Mouse (Mus musculus) CD4-positive, CD25-positive, alpha-beta regulatory T cell, adult 2 months (primary cell): ENCODE measurements around the gene Phactr2.

Experiments used
- DNase-seq: peaks from one replicate; pipeline ENCODE4 v3.0.0-alpha.2; 2012; ENCODE audit warnings: low read depth, low spot score

The Phactr2 gene

DNA sequence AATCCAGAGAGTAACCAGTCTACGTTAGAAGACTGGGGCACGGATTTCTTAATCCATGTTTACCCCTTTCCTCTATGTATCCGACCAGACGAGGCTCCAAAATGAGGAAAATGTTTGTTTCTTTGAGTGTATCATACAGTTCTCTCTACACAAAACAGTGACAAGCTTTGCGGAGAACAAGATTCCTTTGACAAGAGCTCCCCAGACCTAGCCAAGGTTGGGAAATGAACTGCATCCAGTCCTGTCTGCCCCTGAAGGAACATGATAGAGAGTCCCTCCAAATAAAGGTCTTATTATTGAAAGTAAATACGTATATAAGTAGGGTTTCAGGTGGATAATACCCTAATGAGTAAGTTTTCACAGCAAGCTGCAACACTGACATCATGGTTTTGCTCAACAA, 199.1 kb downstream of the Phactr2 start:
- no peak for DNase-seq

DNA sequence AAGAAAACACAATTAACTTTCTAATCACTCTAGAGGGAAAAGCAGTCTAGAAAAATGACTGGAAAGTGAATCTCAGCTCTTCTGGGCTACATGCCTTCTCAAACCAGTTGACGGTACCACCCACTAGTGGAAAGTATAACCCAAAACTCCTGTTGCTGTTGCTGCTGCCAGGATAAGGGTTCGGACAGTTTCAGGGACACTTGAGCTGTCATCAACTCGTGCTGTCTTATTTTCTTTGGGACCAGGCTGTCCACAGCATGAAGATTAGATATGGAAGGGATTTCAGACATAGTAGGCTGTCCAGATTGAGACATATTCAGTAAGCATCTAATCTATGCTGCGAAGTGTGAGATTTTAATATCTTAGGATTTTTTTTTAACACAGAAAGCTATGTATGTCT, 199.5 kb downstream of the Phactr2 start:
- no peak for DNase-seq

DNA sequence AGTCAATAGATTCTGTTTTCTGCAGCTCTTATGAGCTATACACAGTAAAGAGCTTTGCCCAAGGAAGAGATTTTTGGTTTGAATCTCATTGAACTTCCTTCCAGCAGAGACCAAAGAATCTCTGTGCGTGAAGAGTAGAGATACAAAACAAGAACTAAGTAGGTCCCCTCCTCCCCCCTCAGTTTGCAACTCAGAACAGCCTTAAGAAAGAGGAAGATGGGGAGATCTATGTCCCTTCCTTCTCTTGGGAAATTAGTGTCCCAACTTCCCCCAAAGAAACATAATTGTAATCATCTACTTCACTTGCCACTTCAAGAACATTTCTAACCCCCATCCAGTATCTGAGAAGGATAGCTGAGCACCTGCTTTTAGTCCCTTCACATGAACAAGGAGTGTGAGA, 200.5 kb downstream of the Phactr2 start:
- DNase-seq, result no peak

DNA sequence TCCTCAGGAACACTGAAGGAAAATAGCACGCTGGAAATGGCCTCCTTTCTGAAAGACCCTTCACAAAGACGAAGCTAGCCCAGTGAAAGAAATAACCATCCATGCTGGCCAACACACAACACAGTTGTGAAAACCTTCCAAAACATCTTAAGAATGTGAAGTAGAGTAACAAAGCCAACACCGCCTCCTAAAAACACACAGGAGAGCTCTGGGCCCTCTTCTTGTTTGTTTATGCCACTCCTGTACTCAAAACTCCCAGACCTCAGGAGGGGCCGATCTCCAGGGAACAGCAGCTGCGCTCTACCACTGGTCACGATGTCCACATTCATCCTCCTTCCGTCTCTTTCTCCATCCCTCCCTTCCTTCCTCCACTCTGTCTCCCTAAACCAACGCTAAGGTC, 202.5 kb downstream of the Phactr2 start:
- DNase-seq, result no peak

DNA sequence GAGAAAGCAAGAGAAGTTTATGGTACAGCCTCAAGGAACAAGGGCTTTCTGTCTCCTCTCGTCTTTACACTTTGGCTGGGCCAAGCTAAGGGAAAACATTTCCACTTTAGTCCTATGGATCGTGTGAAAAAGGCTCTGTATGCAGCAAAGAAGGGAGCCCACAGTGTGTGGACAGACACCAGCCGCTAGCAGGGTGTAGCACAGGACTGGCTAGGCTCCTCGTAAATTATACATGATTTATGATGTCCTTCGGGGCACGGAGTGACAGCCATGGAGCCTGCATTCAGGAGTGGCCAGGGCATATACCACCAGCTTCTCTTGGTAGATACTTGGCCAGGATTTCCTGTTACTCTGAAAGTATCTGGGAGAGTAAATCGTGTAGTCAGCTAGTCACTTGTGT, 203.1 kb downstream of the Phactr2 start:
- no peak for DNase-seq

DNA sequence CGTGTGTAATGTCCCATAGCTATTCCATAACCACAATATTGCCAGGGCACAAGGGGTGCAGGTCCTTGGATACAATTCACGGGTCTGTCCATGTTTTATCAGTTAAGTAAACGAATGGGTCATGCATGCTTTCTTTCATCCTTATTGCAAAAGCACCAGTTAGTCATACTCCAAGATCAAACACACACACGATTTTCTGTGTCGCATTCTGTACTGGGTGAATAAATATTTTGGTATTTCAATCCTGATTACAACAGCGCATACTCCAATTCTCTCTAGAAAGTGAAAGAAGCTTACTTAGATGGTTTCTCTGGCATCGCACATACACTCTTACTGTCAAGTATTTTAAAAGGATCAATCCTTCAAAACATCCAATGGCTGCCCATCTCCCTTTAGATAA, 203.9 kb downstream of the Phactr2 start:
- no peak for DNase-seq

DNA sequence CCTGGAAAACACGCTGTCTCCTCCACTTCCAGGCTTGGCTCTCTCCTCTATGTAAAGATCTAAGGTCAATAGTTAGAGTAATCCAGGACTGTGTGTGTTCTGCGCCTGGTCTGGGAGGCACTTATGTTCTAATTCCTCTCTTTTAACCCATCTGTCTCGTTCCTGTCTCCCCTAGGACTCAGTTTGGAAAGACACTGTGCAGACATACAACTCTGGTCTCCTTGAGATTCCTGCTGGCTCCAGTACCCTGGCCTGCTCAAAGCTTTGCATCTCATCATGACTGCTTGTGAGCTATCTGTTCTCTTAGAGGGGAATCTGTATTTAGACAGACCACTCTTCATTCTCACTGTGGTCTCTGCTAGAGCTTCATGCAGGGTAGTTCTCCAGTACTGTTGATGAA, 215.0 kb downstream of the Phactr2 start:
- DNase-seq, result no peak

DNA sequence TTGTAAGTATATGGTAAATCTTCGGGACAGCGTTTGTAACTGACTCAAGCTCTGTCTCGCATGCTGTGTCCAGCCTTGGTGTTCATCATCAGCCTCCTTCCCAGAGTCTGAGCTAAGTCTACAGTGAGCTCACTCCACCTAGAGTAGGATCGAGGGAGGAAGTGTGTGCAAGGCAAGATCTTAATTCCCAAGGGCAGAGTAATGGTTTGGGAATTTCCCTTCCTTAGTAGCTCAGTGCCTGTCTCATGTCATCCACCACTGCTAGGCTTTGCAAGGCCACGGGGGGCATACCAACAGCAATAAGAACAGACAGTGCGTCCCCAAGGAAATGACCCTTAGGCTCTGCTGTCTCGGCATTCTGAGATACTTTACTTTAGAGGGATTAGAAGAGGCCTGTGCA, 218.0 kb downstream of the Phactr2 start:
- no peak for DNase-seq

DNA sequence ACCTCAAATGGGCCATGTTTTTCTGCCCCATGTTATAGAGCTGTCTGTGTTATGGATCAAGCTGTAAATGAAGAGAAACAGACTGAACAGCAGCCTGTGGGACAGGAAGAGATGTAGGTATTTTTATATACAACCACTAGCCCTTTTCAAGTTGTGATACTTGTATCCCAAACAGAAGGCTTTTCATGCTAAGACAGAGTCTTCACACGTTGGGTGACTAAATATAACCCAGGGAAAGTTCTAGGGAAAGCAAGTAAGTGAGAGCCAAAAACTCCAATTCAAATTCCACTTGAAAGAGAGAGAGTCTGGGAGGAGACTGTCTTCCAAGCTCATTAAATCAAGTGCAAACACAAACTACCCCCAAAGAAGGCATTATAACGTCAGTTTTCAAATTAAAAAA, 223.9 kb downstream of the Phactr2 start:
- DNase-seq, result no peak

DNA sequence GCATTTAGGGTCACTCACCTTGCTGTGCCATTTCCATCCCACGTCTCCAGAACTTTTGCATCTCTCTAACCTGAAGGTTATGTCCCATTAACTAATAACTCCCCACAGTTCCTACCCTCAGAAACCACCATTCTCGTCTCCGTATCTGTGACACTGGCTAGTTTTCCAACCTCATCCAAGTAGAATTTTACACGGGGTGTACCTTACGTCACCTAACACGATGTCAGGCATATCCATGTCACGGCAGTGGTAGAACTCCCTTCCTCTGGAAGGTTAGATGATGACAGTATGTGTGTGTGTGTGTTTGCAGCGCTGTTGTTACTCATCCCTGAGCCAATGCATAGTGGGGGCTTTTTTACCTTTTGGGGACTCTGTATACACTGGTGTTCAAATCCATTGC, 225.1 kb downstream of the Phactr2 start:
- no peak for DNase-seq

DNA sequence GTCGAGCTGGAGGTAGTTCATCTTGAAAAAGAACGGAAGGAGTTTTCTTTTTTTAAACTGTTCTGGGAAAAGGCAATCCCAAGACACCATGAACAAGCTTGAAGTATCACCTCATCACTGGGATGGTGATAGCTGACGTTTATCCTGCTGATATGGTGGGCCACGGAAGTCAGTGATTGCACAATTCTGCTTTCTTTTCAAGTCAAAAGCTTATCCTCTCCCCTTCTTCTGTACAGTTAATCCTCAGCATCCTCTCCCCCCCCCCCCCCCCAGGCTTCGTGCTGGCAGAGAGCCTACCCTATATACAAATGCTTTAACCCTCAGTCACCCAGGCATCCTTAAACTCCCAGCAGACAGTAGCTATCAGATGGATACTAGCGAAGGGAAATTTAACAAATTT, 228.5 kb downstream of the Phactr2 start:
- DNase-seq, result no peak

DNA sequence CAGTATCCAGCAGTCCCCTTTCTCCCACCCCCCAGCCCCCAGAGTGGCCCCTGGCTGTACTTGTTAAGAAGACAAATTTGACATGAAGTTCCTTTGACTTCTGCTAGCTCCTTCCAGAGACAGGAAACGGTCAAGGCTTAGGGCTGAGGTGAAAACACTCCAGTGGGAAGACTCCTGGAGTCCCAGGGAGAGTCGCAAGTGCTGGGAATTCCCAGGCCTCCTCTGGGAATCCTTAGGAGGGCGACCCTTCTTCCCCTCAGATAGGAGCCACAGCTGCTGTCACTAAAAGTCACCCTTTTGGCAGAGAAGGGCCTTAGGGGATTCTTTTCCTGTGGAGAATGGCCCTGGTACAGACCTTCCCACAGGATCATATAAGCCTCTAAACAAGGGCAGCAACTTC, 230.0 kb downstream of the Phactr2 start:
- DNase-seq, result no peak

DNA sequence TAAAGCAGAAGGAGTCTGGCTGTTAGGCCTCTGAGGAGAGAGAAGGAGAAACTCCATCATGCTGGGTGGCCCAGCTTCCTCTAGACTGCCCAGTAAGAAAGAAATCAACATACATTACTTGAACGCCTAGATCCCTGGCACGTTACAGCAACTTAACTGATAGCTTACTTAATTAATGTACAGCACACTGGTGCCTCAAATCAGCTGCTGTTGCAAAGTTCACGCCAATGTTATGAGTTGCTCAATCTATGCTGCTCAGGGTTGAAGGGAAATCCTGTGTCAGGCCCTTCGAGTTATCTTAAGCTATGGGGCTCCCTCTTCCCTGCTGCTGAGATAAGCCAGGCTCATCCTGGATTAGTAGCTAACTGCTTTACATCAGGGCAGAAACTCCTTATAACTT, 233.8 kb downstream of the Phactr2 start:
- DNase-seq, result no peak

DNA sequence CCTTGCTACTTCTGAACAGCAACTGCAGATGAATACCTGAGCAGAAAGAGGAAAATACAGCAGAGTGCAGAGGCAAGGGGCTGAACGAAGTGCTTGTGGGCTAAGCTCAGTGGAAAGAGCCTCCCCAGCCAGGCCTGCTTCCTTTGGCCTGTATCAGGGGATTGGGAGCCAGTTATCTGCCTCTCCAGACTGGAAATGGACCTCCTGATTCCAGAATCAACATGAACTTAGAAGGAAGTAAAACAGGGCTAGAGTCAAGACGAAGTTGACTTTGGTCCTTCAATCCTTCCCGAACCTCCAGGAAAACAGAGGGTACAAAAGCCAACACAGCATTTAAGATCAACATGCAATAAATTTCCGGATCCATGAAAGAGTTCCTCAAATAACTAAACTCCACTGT, 236.0 kb downstream of the Phactr2 start:
- no peak for DNase-seq

DNA sequence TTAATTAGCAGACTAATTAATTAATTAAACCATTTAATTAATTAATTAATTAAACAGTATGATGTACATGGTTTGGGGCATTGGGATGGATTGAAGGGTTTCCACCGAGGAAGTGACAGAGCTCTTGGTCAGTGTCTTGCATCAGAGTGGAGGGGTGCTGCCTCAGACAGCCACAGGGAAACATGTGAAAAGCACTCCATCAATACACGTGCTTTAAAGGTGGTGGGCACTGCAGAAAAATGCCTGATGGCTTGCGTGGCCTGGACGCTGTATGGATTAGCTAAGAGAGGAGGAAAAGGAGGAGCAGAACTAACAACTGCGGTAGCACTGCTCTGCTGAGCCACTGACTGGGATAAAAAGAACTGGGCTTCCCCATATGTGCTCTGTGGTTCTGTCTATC, 237.3 kb downstream of the Phactr2 start:
- no peak for DNase-seq

DNA sequence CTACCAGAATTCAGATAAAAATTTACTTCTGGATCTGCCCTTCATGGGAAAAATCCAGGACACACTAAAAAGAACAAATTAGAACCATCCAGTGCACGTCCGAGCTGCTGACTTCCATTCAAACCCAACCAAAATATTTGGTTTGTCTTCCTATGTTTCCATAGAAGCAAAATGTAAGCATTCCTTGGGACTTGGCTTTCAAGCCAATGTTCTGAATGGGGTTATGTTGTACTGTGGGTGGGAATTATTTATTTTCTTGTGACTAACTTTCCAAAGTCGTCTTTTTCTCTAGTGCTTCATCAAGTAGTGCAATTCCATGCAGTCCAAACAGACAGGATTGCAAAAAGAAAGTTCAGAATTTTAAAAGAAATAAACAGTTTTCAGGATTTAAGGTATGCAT, 239.7 kb downstream of the Phactr2 start:
- no peak for DNase-seq

DNA sequence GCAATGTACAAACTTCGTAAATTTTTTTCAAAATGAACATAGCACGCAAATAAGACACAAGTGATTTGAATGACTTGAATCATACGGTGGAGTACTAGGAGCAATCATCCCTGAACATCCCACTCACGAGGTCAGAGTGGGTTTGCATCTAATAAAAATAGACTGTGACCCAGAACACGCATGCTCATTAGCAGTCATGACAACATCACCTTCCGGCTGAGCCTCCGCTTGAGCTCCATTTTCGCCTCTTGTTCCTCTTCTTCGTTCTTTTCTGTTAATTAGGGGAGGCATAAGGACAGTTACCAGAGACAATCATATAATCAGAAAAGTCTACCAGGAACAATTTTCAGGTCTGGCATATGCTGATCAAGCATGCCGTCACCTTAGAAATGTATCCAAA, 240.3 kb downstream of the Phactr2 start:
- DNase-seq, result no peak

DNA sequence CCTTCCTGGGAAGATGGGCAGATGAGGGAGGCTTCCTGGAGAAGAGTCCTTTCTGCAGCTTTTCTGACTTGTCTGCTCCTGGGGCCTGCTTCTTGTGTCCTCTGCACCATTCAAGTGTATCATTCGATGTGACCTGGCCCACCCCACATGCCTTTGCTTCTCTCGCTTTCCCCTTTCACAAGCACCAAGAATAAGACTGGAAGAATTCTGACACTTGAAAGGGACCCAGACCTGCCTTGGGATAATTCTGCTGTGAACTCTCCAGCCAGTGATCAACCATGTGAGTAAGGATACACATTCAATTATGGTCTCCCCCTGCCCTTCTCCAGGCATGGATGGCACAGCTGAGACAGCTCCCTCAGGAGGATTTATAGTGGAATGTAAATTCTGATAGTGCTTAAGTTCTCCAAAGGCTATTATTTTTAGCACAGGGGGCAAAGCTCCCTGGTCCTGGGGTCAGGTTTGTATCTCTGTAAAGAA, 241.0 kb downstream of the Phactr2 start:
- DNase-seq, result no peak

DNA sequence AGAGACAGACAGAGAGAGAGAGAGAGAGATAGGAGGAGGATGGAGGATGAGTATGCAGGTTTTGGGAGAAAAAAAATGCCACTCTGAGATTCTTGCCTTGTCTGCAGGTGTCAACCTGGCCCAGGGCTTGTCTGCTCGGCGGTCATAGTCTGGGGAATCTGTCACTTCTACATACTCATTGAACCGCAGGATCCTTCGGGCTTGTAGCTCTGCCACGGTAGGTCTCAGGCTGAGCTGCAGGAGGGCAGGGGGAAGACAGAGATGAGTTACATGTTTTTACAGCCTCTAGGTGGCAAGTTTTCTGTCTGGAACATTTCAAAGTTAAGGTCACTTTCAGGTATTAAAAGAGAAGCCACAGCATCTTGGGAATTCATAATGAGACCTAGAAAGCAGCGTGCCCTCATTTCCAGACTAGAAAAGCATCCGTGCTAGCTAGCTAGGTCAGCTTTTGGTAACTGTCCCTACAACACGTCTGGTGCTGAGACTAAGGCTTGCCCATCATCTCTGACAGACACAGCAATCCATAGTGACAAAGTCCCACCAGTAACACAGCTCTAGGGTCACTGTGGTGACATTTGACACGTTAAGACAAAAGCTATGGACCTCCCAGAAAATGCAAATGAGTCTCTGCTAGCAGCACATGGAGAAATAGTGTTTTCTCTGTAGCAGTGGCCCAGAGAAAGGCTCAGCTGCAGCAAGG, 241.6 kb downstream of the Phactr2 start:
- DNase-seq, result no peak

DNA sequence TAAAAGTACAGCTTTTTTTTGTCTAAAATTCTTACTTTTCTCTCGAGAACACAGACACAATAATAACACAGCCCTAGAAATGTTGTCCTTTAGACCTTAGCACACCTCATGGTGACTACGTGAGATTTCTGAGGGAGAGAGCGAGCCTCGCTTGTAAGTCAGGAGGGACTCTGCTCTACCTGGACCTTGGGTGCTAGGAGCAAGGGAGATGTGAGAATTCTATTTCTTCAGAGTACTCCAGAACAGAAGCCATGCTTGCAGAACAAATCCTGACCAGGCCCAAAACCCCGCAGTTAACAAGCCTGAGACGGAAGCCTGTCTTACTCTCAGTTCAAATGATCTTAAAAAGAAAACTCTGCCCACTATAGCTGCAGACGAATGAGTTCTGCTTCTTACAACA, 243.5 kb downstream of the Phactr2 start:
- no peak for DNase-seq

DNA sequence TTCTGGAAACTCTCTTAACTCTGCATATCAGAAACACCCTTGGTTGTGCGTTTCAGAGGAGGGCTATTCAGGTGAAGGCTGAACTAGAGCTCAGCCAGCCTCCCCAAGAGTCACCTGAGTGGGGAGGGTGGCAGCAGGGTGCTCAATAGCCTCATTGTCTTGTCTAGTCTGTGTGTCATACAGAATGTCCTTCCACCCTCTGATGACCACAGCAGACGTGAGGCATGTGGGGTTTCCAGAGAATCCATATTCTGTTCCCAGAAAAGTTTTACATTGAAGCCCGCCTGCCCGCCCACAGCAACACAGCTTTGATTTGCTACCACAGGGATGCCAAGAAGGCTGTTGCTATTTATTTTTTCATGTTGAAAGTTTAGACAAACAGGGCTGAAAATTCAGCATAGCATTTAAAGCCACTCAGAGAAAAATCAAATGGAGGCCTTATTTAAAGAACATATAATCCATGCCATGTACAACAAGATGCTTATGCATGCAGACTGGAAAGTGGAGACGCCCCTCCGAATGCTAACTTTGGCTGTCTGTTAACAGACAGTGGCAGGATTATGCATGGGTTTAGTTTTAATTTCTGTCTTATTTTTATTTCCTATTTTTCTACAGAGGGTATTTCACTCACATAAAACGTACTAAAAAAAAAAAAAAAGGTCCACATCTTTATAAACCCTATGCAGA, 248.7 kb downstream of the Phactr2 start:
- DNase-seq, result no peak

DNA sequence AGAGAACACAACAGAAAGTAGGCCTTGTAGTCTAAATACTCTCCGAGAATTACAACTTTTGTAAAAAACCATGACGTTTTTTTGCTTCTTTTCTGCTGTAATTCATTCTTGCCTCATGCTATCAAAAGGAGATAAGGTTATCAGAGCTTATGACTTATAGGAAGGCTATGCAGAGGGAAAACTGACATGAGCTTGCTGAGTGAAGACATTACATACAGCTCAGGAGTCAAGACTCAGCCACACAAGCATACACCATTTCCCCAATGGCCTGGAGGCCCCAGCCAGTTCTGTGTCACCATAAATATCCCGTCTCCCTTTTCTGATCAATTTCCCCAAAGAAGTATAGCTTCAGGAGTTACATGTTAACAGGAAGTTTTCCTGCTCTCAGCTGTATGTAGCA, 252.1 kb downstream of the Phactr2 start:
- DNase-seq, result no peak

DNA sequence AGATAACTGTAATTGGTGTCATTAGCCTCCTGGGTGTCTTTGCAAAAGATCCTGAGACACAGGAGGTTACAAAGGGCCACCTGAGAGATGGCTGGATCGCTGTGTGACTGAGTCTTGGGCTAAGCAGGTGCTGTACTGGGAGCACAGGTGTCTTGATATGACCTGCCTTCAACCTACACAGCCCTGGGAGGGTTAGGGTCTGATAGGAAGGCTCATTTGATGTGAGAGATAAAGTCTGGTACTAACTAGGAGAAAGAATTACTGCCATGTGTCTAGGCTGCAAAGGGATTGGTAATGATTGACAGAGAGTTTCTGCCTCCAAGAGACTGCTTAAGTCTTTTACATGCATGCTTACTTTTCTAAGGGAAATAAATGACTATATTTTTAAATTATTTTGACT, 254.2 kb downstream of the Phactr2 start:
- DNase-seq, result no peak

DNA sequence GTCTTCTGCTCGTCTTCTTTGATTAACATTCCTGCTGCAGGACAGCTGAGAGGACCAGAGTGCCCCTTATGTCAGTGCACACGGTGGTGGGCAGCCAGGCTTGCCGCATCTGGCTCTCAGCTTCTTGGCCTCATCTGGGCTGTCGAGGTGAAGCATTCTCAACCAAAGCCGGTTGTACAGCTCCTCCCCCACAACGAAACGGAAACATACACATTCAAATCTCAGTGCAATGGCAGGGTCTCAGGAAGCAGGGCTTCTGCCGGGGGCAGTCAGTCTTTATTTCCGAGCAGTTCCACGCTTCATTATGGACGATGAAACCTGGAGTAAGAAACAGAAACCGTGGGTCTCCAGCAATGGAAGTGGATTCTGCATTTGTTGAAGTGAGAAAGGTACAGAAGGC, 260.3 kb downstream of the Phactr2 start:
- no peak for DNase-seq
